Mouse (Mus musculus): ENCODE data around the gene Pgam2. TPM values are rescaled to one million over a fixed set of nuclear protein-coding genes. Genes with fewer than 3 reads are reported as not detected.

Gene Pgam2
- total and polyA plus RNA-seq, 2 experiments from 2014 or later, result 862 to 1,513 TPM

GRCm38 (mm10) chr11:5848741-5849140, 45.2 kb upstream of the Pgam2 start:
- 38% methylated on average over 6 of the region's 6 CpGs for WGBS
- TF ChIP-seq EP300 (IDR thresholded peaks at IDR 0.05; ENCODE audit: low read depth) (no peak), CTCF (IDR thresholded peaks at IDR 0.05; ENCODE audit: low read depth) (no peak)
- DNase-seq (ENCODE audit: low spot score) (peak; percentile 44), ATAC-seq (ENCODE audit: insufficient read depth, low read depth) (peak; percentile 40; the same call in 1 of the 2 replicates)
- Histone ChIP-seq H3K4me2 (ENCODE audit: low read depth, low read length) (no peak overlapping the region), H3K9me3 (replicated peaks; ENCODE audit: control insufficient read depth, low read length) (no peaks in the 10 kb centered on the region), H3K4me1 (ENCODE audit: control insufficient read depth, insufficient read depth) (peaks cover 19% of the 10 kb centered on the region), H3K27me3 (ENCODE audit: control insufficient read depth, insufficient read depth, low read length) (no peaks in the 10 kb centered on the region), H3K4me3 (ENCODE audit: low read depth, low read length) (no peak overlapping the region), H3K27ac (ENCODE audit: low read depth) (no peak overlapping the region), H3K36me3 (replicated peaks; ENCODE audit: control insufficient read depth, insufficient read depth, low read length) (no peaks in the 10 kb centered on the region), H3K9ac (replicated peaks; ENCODE audit: low read depth, low read length) (no peak overlapping the region)

GRCm38 (mm10) chr11:5846639-5847345, 43.3 kb upstream of the Pgam2 start:
- WGBS, result 27% methylated on average over 7 of the region's 7 CpGs
- Histone ChIP-seq H3K4me1 (ENCODE audit: control insufficient read depth, insufficient read depth) (peaks cover 19% of the 10 kb centered on the region), H3K27ac (ENCODE audit: low read depth) (peak overlapping the region; percentile 47)

GRCm38 (mm10) chr11:5843131-5843530, 39.6 kb upstream of the Pgam2 start:
- Histone ChIP-seq H3K9me3 (replicated peaks; ENCODE audit: control insufficient read depth, low read length) (no peaks in the 10 kb centered on the region), H3K27me3 (ENCODE audit: control insufficient read depth, insufficient read depth, low read length) (no peaks in the 10 kb centered on the region), H3K4me3 (ENCODE audit: low read depth, low read length) (no peak overlapping the region), H3K36me3 (replicated peaks; ENCODE audit: control insufficient read depth, insufficient read depth, low read length) (no peaks in the 10 kb centered on the region), H3K9ac (replicated peaks; ENCODE audit: low read depth, low read length) (no peak overlapping the region), H3K27ac (ENCODE audit: low read depth) (no peak overlapping the region), H3K4me1 (ENCODE audit: control insufficient read depth, insufficient read depth) (peaks cover 4% of the 10 kb centered on the region; the same call in 1 of the 2 replicates), H3K4me2 (ENCODE audit: low read depth, low read length) (no peak overlapping the region)
- no peak for ATAC-seq (ENCODE audit: insufficient read depth, low read depth)
- TF ChIP-seq EP300 (IDR thresholded peaks at IDR 0.05; ENCODE audit: low read depth), result no peak
- TF ChIP-seq CTCF (IDR thresholded peaks at IDR 0.05; ENCODE audit: low read depth), result no peak
- 79% methylated on average over 3 of the region's 3 CpGs for WGBS
- DNase-seq (ENCODE audit: low spot score), result no peak

More at GRCm38 (mm10) chr11:5846639-5847345, 43.3 kb upstream of the Pgam2 start:
- TF ChIP-seq CTCF (IDR thresholded peaks at IDR 0.05; ENCODE audit: low read depth) (no peak), EP300 (IDR thresholded peaks at IDR 0.05; ENCODE audit: low read depth) (no peak)
- Histone ChIP-seq H3K9me3 (replicated peaks; ENCODE audit: control insufficient read depth, low read length) (no peaks in the 10 kb centered on the region), H3K4me2 (ENCODE audit: low read depth, low read length) (no peak overlapping the region), H3K36me3 (replicated peaks; ENCODE audit: control insufficient read depth, insufficient read depth, low read length) (no peaks in the 10 kb centered on the region), H3K9ac (replicated peaks; ENCODE audit: low read depth, low read length) (no peak overlapping the region), H3K27me3 (ENCODE audit: control insufficient read depth, insufficient read depth, low read length) (no peaks in the 10 kb centered on the region), H3K4me3 (ENCODE audit: low read depth, low read length) (no peak overlapping the region)
- DNase-seq (ENCODE audit: low spot score), result peak; percentile 52
- ATAC-seq (ENCODE audit: insufficient read depth, low read depth), result peak; percentile 66

- no peaks in the 10 kb centered on the region for H3K27me3 ChIP-seq (ENCODE audit: control insufficient read depth, insufficient read depth, low read length)
- H3K9me3 ChIP-seq (replicated peaks; ENCODE audit: control insufficient read depth, low read length), result no peaks in the 10 kb centered on the region
- no peaks in the 10 kb centered on the region for H3K36me3 ChIP-seq (replicated peaks; ENCODE audit: control insufficient read depth, insufficient read depth, low read length)
- DNase-seq (ENCODE audit: low spot score) (no peak), ATAC-seq (ENCODE audit: insufficient read depth, low read depth) (no peak)
- no peak overlapping the region for H3K4me2 ChIP-seq (ENCODE audit: low read depth, low read length)
- WGBS, result 83% methylated on average over 2 of the region's 2 CpGs
- no peak overlapping the region for H3K9ac ChIP-seq (replicated peaks; ENCODE audit: low read depth, low read length)
- no peak overlapping the region for H3K4me3 ChIP-seq (ENCODE audit: low read depth, low read length)
- no peak overlapping the region for H3K27ac ChIP-seq (ENCODE audit: low read depth)
- peaks cover 8% of the 10 kb centered on the region; the same call in 1 of the 2 replicates for H3K4me1 ChIP-seq (ENCODE audit: control insufficient read depth, insufficient read depth)
- TF ChIP-seq CTCF (IDR thresholded peaks at IDR 0.05; ENCODE audit: low read depth) (no peak), EP300 (IDR thresholded peaks at IDR 0.05; ENCODE audit: low read depth) (no peak)
These were observed 38.2 kb upstream of the Pgam2 start for GRCm38 (mm10) chr11:5841751-5842150.

- no peaks in the 10 kb centered on the region for H3K9me3 ChIP-seq (replicated peaks; ENCODE audit: control insufficient read depth, low read length)
- H3K4me1 ChIP-seq (ENCODE audit: control insufficient read depth, insufficient read depth), result peaks cover 4% of the 10 kb centered on the region; the same call in 1 of the 2 replicates
- DNase-seq (ENCODE audit: low spot score) (no peak), ATAC-seq (ENCODE audit: insufficient read depth, low read depth) (no peak)
- 80% methylated on average over 7 of the region's 7 CpGs for WGBS
- H3K27me3 ChIP-seq (ENCODE audit: control insufficient read depth, insufficient read depth, low read length), result no peaks in the 10 kb centered on the region
- no peak overlapping the region for H3K4me2 ChIP-seq (ENCODE audit: low read depth, low read length)
- H3K27ac ChIP-seq (ENCODE audit: low read depth), result no peak overlapping the region
- H3K9ac ChIP-seq (replicated peaks; ENCODE audit: low read depth, low read length), result no peak overlapping the region
- H3K36me3 ChIP-seq (replicated peaks; ENCODE audit: control insufficient read depth, insufficient read depth, low read length), result no peaks in the 10 kb centered on the region
- H3K4me3 ChIP-seq (ENCODE audit: low read depth, low read length), result no peak overlapping the region
- TF ChIP-seq EP300 (IDR thresholded peaks at IDR 0.05; ENCODE audit: low read depth) (no peak), CTCF (IDR thresholded peaks at IDR 0.05; ENCODE audit: low read depth) (no peak)
These were observed 36.8 kb upstream of the Pgam2 start for GRCm38 (mm10) chr11:5840346-5840745.

Data from heart, postnatal 0 days (tissue).